Mouse (Mus musculus) liver, adult 2 months (tissue): ENCODE data around the gene Nfkb1. TPM values are rescaled to one million over a fixed set of nuclear protein-coding genes. Genes with fewer than 3 reads are reported as not detected.

Source experiments
- DNase-seq: peaks from one replicate; pipeline ENCODE4 v3.0.0-alpha.2; 2011; ENCODE audit warnings: low read depth, low spot score; ENCODE audit errors: extremely low read depth
- H3K27ac ChIP-seq: fragments of 200-500 bp; replicated peaks from 2 replicates; pipeline ENCODE4 v1.5.1; 2012; ENCODE audit warnings: low read depth, mild to moderate bottlenecking, control low read depth, inconsistent platforms, low read length; ENCODE audit not compliant: insufficient read depth
- H3K27me3 ChIP-seq: fragments of 200-500 bp; 2 replicates; pipeline ENCODE4 v1.6.1; 2012; ENCODE audit warnings: mild to moderate bottlenecking, moderate library complexity, low read length, inconsistent platforms; ENCODE audit not compliant: control insufficient read depth, insufficient read depth
- H3K36me3 ChIP-seq: fragments of 200-500 bp; 2 replicates; pipeline ENCODE4 v1.6.1; 2012; ENCODE audit warnings: low read length, inconsistent platforms; ENCODE audit not compliant: control insufficient read depth, insufficient read depth
- H3K4me1 ChIP-seq: fragments of 200-500 bp; 2 replicates; pipeline ENCODE4 v1.6.1; 2011; ENCODE audit warnings: low read length; ENCODE audit not compliant: control insufficient read depth, insufficient read depth
- H3K4me3 ChIP-seq: fragments of 200-500 bp; 2 replicates; pipeline ENCODE4 v1.5.1; 2011; ENCODE audit warnings: low read depth, mild to moderate bottlenecking, control low read depth, low read length, moderate library complexity; ENCODE audit not compliant: insufficient read depth
- H3K79me2 ChIP-seq: fragments of 200-500 bp; 2 replicates; pipeline ENCODE4 v1.6.1; 2012; ENCODE audit warnings: inconsistent platforms, mild to moderate bottlenecking, low read length, moderate library complexity; ENCODE audit not compliant: control insufficient read depth, insufficient read depth
- H3K9ac ChIP-seq: fragments of 200-500 bp; 2 replicates; pipeline ENCODE4 v1.6.1; 2012; ENCODE audit warnings: low read depth, mild to moderate bottlenecking, control low read depth, inconsistent platforms, low read length
- CTCF ChIP-seq: fragments of 200-500 bp; IDR thresholded peaks from 2 replicates; pipeline ENCODE4 v1.5.1; 2011; ENCODE audit warnings: low read depth, low read length, control low read depth
- POLR2A ChIP-seq: fragments of 200-500 bp; IDR thresholded peaks from 2 replicates; pipeline ENCODE4 v1.6.1; 2011; ENCODE audit warnings: low read length, control low read depth; ENCODE audit not compliant: insufficient read depth; ENCODE audit errors: extremely low read depth
- WGBS: fragments of 180-500 bp; shearing (Covaris S2); methylation state at CpG from one replicate; pipeline ENCODE4 v1.1.7; 2018; 5-methylcytosine and 5-hydroxymethylcytosine counted together
- polyA plus RNA-seq: library from polyadenylated mRNA; depleted of rRNA; stranded (reverse); fragments of >200 nt; gene quantifications from 2 replicates; pipeline ENCODE4 v1.2.3, GENCODE M21; 2012
- total RNA-seq: library from RNA; depleted of rRNA; stranded (reverse); fragments of >200 nt; gene quantifications from 2 replicates; pipeline ENCODE4 v1.2.3, GENCODE M21; 2014

Gene Nfkb1
- total and polyA plus RNA-seq, 2 experiments = 19.5 to 24.5 TPM

GRCm38 (mm10) chr3:135644971-135645370 is 46.4 kb downstream of the Nfkb1 start:
- no peak overlapping the region for H3K9ac ChIP-seq
- TF ChIP-seq POLR2A (no peak), CTCF (no peak)
- H3K36me3 ChIP-seq = peaks cover 25% of the 10 kb centered on the region
- WGBS = 95% methylated on average over 3 of the region's 3 CpGs
- H3K4me3 ChIP-seq = no peak overlapping the region
- H3K4me1 ChIP-seq = no peaks in the 10 kb centered on the region
- no peaks in the 10 kb centered on the region for H3K27me3 ChIP-seq
- no peak overlapping the region for H3K27ac ChIP-seq
- H3K79me2 ChIP-seq = no peaks in the 10 kb centered on the region; the same call in 1 of the 2 replicates
- no peak for DNase-seq

- no peak for DNase-seq
Measured at GRCm38 (mm10) chr3:135641623-135641915, 49.8 kb downstream of the Nfkb1 start.

GRCm38 (mm10) chr3:135640856-135641622 is 50.3 kb downstream of the Nfkb1 start:
- TF ChIP-seq CTCF (no peak), POLR2A (no peak)
- 90% methylated on average over 16 of the region's 16 CpGs for WGBS
- H3K27ac ChIP-seq = no peak overlapping the region

More at GRCm38 (mm10) chr3:135641623-135641915, 49.8 kb downstream of the Nfkb1 start:
- WGBS = 71% methylated on average over 4 of the region's 4 CpGs
- peaks cover 21% of the 10 kb centered on the region for H3K36me3 ChIP-seq
- H3K4me1 ChIP-seq = no peaks in the 10 kb centered on the region
- TF ChIP-seq POLR2A (no peak), CTCF (no peak)
- no peak overlapping the region for H3K27ac ChIP-seq
- no peak overlapping the region for H3K9ac ChIP-seq
- no peaks in the 10 kb centered on the region for H3K79me2 ChIP-seq
- H3K27me3 ChIP-seq = no peaks in the 10 kb centered on the region
- H3K4me3 ChIP-seq = no peak overlapping the region

GRCm38 (mm10) chr3:135640203-135640602 is 51.1 kb downstream of the Nfkb1 start:
- no peak for TF ChIP-seq POLR2A
- no peak for TF ChIP-seq CTCF
- Histone ChIP-seq H3K4me3 (no peak overlapping the region), H3K4me1 (no peaks in the 10 kb centered on the region), H3K27ac (no peak overlapping the region), H3K36me3 (peaks cover 19% of the 10 kb centered on the region), H3K9ac (no peak overlapping the region), H3K27me3 (no peaks in the 10 kb centered on the region), H3K79me2 (no peaks in the 10 kb centered on the region)
- 77% methylated on average over 5 of the region's 5 CpGs for WGBS
- DNase-seq = no peak

More at GRCm38 (mm10) chr3:135640856-135641622, 50.3 kb downstream of the Nfkb1 start:
- Histone ChIP-seq H3K27me3 (no peaks in the 10 kb centered on the region), H3K9ac (no peak overlapping the region), H3K4me1 (no peaks in the 10 kb centered on the region), H3K79me2 (no peaks in the 10 kb centered on the region), H3K36me3 (peaks cover 21% of the 10 kb centered on the region), H3K4me3 (no peak overlapping the region)
- no peak for DNase-seq

GRCm38 (mm10) chr3:135637592-135637991 is 53.8 kb downstream of the Nfkb1 start:
- no peak overlapping the region for H3K4me3 ChIP-seq
- H3K36me3 ChIP-seq = peaks cover 18% of the 10 kb centered on the region
- no peaks in the 10 kb centered on the region for H3K4me1 ChIP-seq
- H3K9ac ChIP-seq = no peak overlapping the region
- no peaks in the 10 kb centered on the region for H3K27me3 ChIP-seq
- no peak for DNase-seq
- WGBS = 88% methylated on average over 5 of the region's 5 CpGs
- no peak overlapping the region for H3K27ac ChIP-seq
- TF ChIP-seq CTCF = no peak
- no peaks in the 10 kb centered on the region for H3K79me2 ChIP-seq

GRCm38 (mm10) chr3:135636454-135636853 is 54.9 kb downstream of the Nfkb1 start:
- TF ChIP-seq POLR2A = no peak
- no peak for TF ChIP-seq CTCF
- Histone ChIP-seq H3K27me3 (no peaks in the 10 kb centered on the region), H3K9ac (no peak overlapping the region), H3K4me3 (no peak overlapping the region), H3K27ac (no peak overlapping the region), H3K36me3 (peaks cover 12% of the 10 kb centered on the region), H3K4me1 (no peaks in the 10 kb centered on the region), H3K79me2 (no peaks in the 10 kb centered on the region)
- WGBS = 70% methylated on average over 14 of the region's 14 CpGs
- DNase-seq = no peak
